Mouse (Mus musculus): ENCODE measurements around the gene Abcc3. TPM values are rescaled to one million over a fixed set of nuclear protein-coding genes. Genes with fewer than 3 reads are reported as not detected.
A peak's percentile ranks its signal among the peaks of the same experiment; 100 is the strongest.

Abcc3 gene
- polyA plus RNA-seq, 1 experiment from 2014 or later = 8.4 TPM

DNA sequence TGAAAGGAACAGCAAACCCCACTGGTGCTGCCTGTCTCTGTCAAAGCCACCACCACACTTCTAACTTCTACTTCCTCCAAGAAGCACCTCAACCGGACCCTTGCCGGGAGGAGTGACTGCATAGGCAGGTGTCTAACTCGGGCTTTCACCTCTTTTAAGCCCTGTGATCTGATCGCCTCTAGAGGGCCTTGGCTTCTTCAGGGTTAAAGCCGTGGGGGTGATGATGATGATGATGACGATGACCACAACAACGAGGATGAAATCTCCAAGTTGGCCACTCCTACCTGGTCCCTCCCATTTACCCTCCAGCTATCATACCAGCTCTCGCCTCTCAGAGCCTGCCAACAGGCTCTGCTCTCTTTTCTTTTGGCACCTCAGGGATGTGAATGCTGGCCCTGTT, 13.1 kb downstream of the Abcc3 start:
- Histone ChIP-seq H3K36me3 (replicated peaks) (no peaks in the 10 kb centered on the region), H3K27me3 (peaks cover 11% of the 10 kb centered on the region), H3K9ac (no peak overlapping the region), H3K9me3 (replicated peaks) (no peaks in the 10 kb centered on the region), H3K4me2 (no peak overlapping the region), H3K4me1 (replicated peaks) (no peaks in the 10 kb centered on the region), H3K4me3 (replicated peaks) (no peak overlapping the region), H3K27ac (replicated peaks) (no peak overlapping the region)
- WGBS (ENCODE audit: insufficient replicate concordance) = 33% methylated on average over 8 of the region's 8 CpGs
- ATAC-seq (ENCODE audit: insufficient read depth) = no peak

GRCm38 (mm10) chr11:94379061-94379460, 13.7 kb downstream of the Abcc3 start:
- ATAC-seq (ENCODE audit: insufficient read depth) = no peak
- 20% methylated on average over 2 of the region's 2 CpGs for WGBS (ENCODE audit: insufficient replicate concordance)

DNA sequence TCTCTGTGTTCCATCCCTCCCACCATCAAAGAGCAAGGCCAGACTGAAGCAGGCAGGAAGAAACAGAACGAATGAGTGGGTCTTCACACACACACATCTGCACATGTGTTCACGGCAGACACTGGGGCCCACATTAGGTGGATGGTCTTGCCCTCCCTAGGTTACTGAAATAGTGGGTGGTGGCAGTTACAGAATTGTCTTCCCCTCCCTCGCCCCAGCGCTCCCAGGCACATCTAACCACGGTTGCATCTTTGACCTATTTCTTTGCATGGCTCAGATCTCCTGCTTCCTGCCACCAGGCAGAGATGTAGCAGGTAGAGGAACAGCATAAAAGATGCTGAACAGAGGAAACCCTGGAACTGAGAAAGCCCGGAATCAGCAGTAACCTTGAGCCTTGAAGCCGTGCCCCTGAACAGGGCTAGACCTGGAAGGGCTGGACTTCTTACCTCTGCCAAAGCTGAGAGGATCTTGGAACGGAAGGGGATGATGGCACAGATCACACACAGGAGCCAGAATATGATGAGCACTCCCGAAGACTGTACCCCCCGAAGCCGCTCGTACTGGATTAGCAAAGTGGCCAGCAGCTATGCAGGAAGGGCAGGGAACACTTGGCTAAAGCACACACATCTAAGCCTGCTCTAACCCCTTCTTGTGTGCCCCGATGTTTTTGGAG, 18.4 kb downstream of the Abcc3 start:
- H3K36me3 ChIP-seq (replicated peaks) = no peaks in the 10 kb centered on the region
- 64% methylated on average over 13 of the region's 13 CpGs for WGBS (ENCODE audit: insufficient replicate concordance)
- H3K4me3 ChIP-seq (replicated peaks) = no peak overlapping the region
- no peak overlapping the region for H3K9ac ChIP-seq
- H3K27ac ChIP-seq (replicated peaks) = no peak overlapping the region
- ATAC-seq (ENCODE audit: insufficient read depth) = no peak
- H3K27me3 ChIP-seq = peaks cover 7% of the 10 kb centered on the region; the same call in 1 of the 2 replicates
- peaks cover 12% of the 10 kb centered on the region for H3K4me1 ChIP-seq (replicated peaks)
- no peak overlapping the region for H3K4me2 ChIP-seq
- no peaks in the 10 kb centered on the region for H3K9me3 ChIP-seq (replicated peaks)

More at GRCm38 (mm10) chr11:94379061-94379460, 13.7 kb downstream of the Abcc3 start:
- H3K36me3 ChIP-seq (replicated peaks) = no peaks in the 10 kb centered on the region
- H3K9ac ChIP-seq = no peak overlapping the region
- H3K9me3 ChIP-seq (replicated peaks) = no peaks in the 10 kb centered on the region
- H3K4me3 ChIP-seq (replicated peaks) = no peak overlapping the region
- no peaks in the 10 kb centered on the region for H3K4me1 ChIP-seq (replicated peaks)
- no peak overlapping the region for H3K27ac ChIP-seq (replicated peaks)
- H3K27me3 ChIP-seq = peaks cover 14% of the 10 kb centered on the region
- no peak overlapping the region for H3K4me2 ChIP-seq

GRCm38 (mm10) chr11:94370809-94371208, 22.0 kb downstream of the Abcc3 start:
- H3K27ac ChIP-seq (replicated peaks) = no peak overlapping the region
- WGBS (ENCODE audit: insufficient replicate concordance) = 2% methylated on average over 5 of the region's 5 CpGs
- no peaks in the 10 kb centered on the region for H3K9me3 ChIP-seq (replicated peaks)
- peaks cover 12% of the 10 kb centered on the region for H3K4me1 ChIP-seq (replicated peaks)
- H3K4me3 ChIP-seq (replicated peaks) = no peak overlapping the region
- no peaks in the 10 kb centered on the region for H3K36me3 ChIP-seq (replicated peaks)
- H3K9ac ChIP-seq = no peak overlapping the region
- H3K27me3 ChIP-seq = peaks cover 3% of the 10 kb centered on the region; the same call in 1 of the 2 replicates
- H3K4me2 ChIP-seq = no peak overlapping the region
- peak; percentile 42 for ATAC-seq (ENCODE audit: insufficient read depth)

GRCm38 (mm10) chr11:94369981-94370380, 22.8 kb downstream of the Abcc3 start:
- Histone ChIP-seq H3K27me3 (peaks cover 3% of the 10 kb centered on the region; the same call in 1 of the 2 replicates), H3K9ac (no peak overlapping the region), H3K36me3 (replicated peaks) (no peaks in the 10 kb centered on the region), H3K27ac (replicated peaks) (no peak overlapping the region), H3K9me3 (replicated peaks) (no peaks in the 10 kb centered on the region), H3K4me3 (replicated peaks) (no peak overlapping the region), H3K4me2 (no peak overlapping the region), H3K4me1 (replicated peaks) (peaks cover 12% of the 10 kb centered on the region)
- no peak for ATAC-seq (ENCODE audit: insufficient read depth)
- whole genome bisulfite sequencing (ENCODE audit: insufficient replicate concordance) = 34% methylated on average over 6 of the region's 6 CpGs

- ATAC-seq (ENCODE audit: insufficient read depth) = peak; percentile 44; the same call in 1 of the 2 replicates
- no peaks in the 10 kb centered on the region for H3K36me3 ChIP-seq (replicated peaks)
- WGBS (ENCODE audit: insufficient replicate concordance) = 46% methylated on average over 3 of the region's 3 CpGs
- no peaks in the 10 kb centered on the region; the same call in 1 of the 2 replicates for H3K27me3 ChIP-seq
- no peaks in the 10 kb centered on the region for H3K9me3 ChIP-seq (replicated peaks)
- no peak overlapping the region for H3K4me3 ChIP-seq (replicated peaks)
- H3K4me1 ChIP-seq (replicated peaks) = peaks cover 2% of the 10 kb centered on the region
- no peak overlapping the region for H3K4me2 ChIP-seq
- no peak overlapping the region for H3K27ac ChIP-seq (replicated peaks)
- H3K9ac ChIP-seq = no peak overlapping the region
Measured at GRCm38 (mm10) chr11:94365340-94365739, 27.5 kb downstream of the Abcc3 start.

GRCm38 (mm10) chr11:94363690-94364089, 29.1 kb downstream of the Abcc3 start:
- no peaks in the 10 kb centered on the region for H3K36me3 ChIP-seq (replicated peaks)
- no peak overlapping the region for H3K4me2 ChIP-seq
- WGBS (ENCODE audit: insufficient replicate concordance) = 64% methylated on average over 7 of the region's 7 CpGs
- no peaks in the 10 kb centered on the region; the same call in 1 of the 2 replicates for H3K27me3 ChIP-seq
- H3K4me3 ChIP-seq (replicated peaks) = no peak overlapping the region
- no peak for ATAC-seq (ENCODE audit: insufficient read depth)
- no peak overlapping the region for H3K27ac ChIP-seq (replicated peaks)
- H3K9me3 ChIP-seq (replicated peaks) = no peaks in the 10 kb centered on the region
- no peaks in the 10 kb centered on the region for H3K4me1 ChIP-seq (replicated peaks)
- no peak overlapping the region for H3K9ac ChIP-seq

DNA sequence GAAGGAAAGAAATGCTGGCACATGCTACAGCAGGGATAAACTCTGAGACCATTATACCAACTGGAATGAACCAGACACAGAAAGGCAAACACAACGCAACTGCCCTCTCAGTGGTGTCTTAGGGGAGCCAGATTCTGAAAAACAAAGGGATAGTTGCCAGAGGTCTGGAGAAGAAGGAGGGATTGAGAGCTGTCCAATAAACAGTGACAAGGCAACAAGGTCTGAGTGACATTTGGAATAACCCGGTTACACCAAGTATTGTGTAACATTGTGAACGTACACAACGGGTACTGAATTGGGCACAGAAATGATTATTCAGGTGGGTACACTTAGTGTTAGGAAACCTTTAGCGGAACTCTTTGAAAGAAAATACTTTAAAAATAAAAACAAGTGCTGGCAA, 30.7 kb downstream of the Abcc3 start:
- Histone ChIP-seq H3K9me3 (replicated peaks) (no peaks in the 10 kb centered on the region), H3K27me3 (peaks cover 9% of the 10 kb centered on the region), H3K9ac (no peak overlapping the region), H3K4me3 (replicated peaks) (no peak overlapping the region), H3K36me3 (replicated peaks) (no peaks in the 10 kb centered on the region), H3K27ac (replicated peaks) (no peak overlapping the region), H3K4me1 (replicated peaks) (no peaks in the 10 kb centered on the region), H3K4me2 (no peak overlapping the region)
- no peak for ATAC-seq (ENCODE audit: insufficient read depth)
- WGBS (ENCODE audit: insufficient replicate concordance) = 76% methylated on average over 5 of the region's 5 CpGs

DNA sequence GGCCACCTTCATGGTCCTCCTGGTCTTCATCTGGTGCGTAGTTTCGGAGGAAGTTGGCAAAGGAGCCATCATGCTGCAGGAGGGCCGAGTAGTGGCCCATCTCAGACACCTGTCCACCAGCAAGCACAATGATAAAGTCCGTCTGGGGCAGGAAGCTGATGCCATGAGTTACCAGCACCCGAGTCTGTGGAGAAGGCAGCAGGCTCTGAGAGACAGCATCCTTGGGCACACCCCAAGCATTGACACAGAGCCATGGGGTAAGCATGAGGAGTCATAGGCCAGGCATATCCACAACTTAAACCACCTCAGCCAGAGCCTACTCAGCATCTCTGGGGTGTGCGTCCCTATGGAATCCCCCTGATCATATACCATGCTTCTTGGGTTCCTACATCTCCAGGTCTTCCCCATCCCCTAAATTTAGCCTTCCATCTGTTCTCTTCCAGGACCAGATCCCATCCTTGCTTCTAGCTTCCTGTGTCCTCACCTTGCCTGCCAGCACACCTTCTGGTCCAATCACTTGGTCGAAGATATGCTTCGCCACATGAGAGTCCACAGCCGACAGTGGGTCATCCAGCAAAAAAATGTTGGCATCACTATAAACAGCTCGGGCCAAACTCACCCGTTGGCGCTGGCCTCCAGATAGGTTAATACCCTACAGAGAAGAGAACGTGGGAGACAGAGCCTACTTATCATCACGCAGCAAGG, 31.5 kb downstream of the Abcc3 start:
- Histone ChIP-seq H3K9ac (no peak overlapping the region), H3K4me1 (replicated peaks) (no peaks in the 10 kb centered on the region), H3K27me3 (peaks cover 14% of the 10 kb centered on the region), H3K4me2 (no peak overlapping the region), H3K4me3 (replicated peaks) (no peak overlapping the region), H3K36me3 (replicated peaks) (no peaks in the 10 kb centered on the region), H3K27ac (replicated peaks) (no peak overlapping the region), H3K9me3 (replicated peaks) (no peaks in the 10 kb centered on the region)
- no peak for ATAC-seq (ENCODE audit: insufficient read depth)
- 69% methylated on average over 14 of the region's 14 CpGs for WGBS (ENCODE audit: insufficient replicate concordance)

DNA sequence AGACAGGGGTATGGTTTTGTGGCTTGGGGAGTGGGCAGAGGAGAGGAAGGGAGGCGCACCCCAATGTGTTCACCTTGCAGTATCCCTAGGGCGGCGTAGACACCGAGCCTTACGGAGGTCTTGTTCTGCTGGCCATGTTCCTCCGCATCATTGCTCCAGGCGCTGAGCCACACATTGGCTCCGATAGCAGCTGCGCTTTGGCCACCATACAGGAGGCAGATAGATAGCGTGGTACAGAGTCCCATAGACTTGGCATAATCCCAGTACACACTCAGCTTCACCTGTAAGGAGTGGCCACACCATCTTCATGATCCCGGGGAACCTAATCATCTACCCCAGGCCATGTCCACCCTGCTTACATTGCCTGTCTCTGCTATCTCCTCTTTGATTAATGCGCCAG, 33.6 kb downstream of the Abcc3 start:
- no peak for ATAC-seq (ENCODE audit: insufficient read depth)
- Histone ChIP-seq H3K4me3 (replicated peaks) (no peak overlapping the region), H3K27ac (replicated peaks) (no peak overlapping the region), H3K4me1 (replicated peaks) (no peaks in the 10 kb centered on the region), H3K9me3 (replicated peaks) (no peaks in the 10 kb centered on the region), H3K4me2 (no peak overlapping the region), H3K9ac (no peak overlapping the region), H3K36me3 (replicated peaks) (no peaks in the 10 kb centered on the region), H3K27me3 (peaks cover 25% of the 10 kb centered on the region)
- 89% methylated on average over 12 of the region's 12 CpGs for WGBS (ENCODE audit: insufficient replicate concordance)

- H3K9me3 ChIP-seq (replicated peaks) = no peaks in the 10 kb centered on the region
- no peaks in the 10 kb centered on the region for H3K36me3 ChIP-seq (replicated peaks)
- no peak for ATAC-seq (ENCODE audit: insufficient read depth)
- no peak overlapping the region for H3K4me3 ChIP-seq (replicated peaks)
- peaks cover 48% of the 10 kb centered on the region for H3K27me3 ChIP-seq
- H3K9ac ChIP-seq = no peak overlapping the region
- H3K4me1 ChIP-seq (replicated peaks) = peaks cover 19% of the 10 kb centered on the region
- H3K4me2 ChIP-seq = no peak overlapping the region
- 72% methylated on average over 9 of the region's 9 CpGs for WGBS (ENCODE audit: insufficient replicate concordance)
- no peak overlapping the region for H3K27ac ChIP-seq (replicated peaks)
Measured at GRCm38 (mm10) chr11:94355521-94356217, 37.1 kb downstream of the Abcc3 start.
